Mouse (Mus musculus): ENCODE measurements around the gene Tmem242. TPM values are rescaled to one million over a fixed set of nuclear protein-coding genes. Genes with fewer than 3 reads are reported as not detected.

The Tmem242 gene
- 155 and 160 TPM in 2 replicates for polyA plus RNA-seq (2014; fragmentation: Nextera tagmentation; extraction: Ambion mirVana)

DNA sequence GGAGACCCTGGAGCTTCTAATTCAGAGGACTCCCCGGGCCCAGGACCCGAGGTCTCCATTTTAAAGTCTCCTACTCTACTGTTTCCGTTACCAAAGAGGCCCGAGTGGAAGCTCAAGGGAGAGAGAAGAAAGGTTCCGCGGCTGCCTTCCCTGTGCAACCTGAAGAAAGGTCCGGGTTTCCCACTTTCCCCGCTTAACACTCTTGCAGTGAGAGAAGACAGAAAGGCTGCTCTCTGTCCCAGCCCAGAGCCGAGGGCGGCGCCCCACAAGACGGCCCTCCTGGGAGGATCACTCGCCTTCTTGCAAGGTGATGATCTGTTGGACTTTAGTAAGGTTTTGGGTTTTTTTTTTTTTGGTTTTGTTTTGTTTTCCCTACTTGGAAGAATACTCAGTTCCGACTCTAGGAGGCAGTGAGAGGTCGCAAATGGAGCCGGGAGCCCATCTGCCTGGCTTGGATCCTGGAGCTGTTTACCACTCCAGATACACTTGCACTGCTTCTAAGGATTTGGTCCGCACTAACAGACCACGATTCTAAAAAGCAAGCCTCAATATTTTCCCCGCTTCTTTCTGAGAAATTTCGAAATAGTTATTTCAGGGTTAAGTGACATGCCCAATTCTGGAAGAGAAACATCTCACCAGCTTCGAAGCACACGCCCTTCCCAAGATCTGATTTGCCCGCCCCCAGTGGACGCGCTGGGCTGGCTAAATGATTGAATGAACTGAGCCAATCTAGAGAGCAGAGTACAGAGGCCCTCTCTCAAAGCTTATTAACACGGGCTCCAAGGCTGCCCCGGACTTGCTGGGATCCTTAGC is at the start of gene Tmem242:
TSS of gene Tmem242 (minus strand) at position 101 of the 813 bp plus-strand sequence.
- H3K4me1 ChIP-seq (ENCODE audit: control insufficient read depth, insufficient read depth, low read length) = no peaks in the 10 kb centered on the region
- DNase-seq (ENCODE audit: low spot score) = peak; percentile 93
- peak within 1 kb of the TSS; percentile 54 for H3K4me3 ChIP-seq (ENCODE audit: low read depth, low read length)
- H3K27ac ChIP-seq (replicated peaks; ENCODE audit: low read depth, low read length) = no peak within 1 kb of the TSS; the same call in 1 of the 2 replicates
- no peaks in the 10 kb centered on the region for H3K9me3 ChIP-seq (replicated peaks; ENCODE audit: control insufficient read depth, low read length)
- H3K9ac ChIP-seq (replicated peaks; ENCODE audit: low read length) = peak within 1 kb of the TSS; percentile 87
- under 1% methylated on average over 27 of the region's 27 CpGs for WGBS
- no peaks in the 10 kb centered on the region for H3K36me3 ChIP-seq (replicated peaks; ENCODE audit: control insufficient read depth, insufficient read depth, low read depth, low read length)
- H3K27me3 ChIP-seq (ENCODE audit: control insufficient read depth, insufficient read depth, low read length) = no peaks in the 10 kb centered on the region
- peak within 1 kb of the TSS; percentile 69 for H3K4me2 ChIP-seq (ENCODE audit: low read depth, low read length)
- peak; percentile 81 for ATAC-seq (replicated peaks; ENCODE audit: insufficient number of reproducible peaks, low FRiP score, low TSS enrichment, low read depth)

DNA sequence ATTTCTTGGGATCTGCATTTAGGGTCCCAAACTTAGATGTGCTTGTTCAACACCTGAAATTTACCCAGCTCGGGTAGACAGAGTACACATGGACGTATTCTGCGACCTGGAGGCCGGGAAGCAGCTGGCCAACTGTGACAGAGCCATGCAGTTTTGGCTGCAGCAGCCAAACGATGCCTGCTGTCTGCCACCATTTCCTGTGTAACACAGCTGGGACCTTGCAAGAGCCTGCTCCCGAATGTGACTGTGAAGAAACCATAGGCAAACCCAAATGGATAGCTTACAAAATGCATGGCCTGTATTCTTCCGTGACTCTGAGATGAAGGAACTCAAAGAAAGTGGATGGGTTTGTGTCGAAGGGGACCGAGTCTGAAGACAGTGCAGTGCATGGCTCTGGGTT is 48.1 kb upstream of the Tmem242 start:
- DNase-seq (ENCODE audit: low spot score) (no peak), ATAC-seq (replicated peaks; ENCODE audit: insufficient number of reproducible peaks, low FRiP score, low TSS enrichment, low read depth) (no peak)
- H3K27ac ChIP-seq (replicated peaks; ENCODE audit: low read depth, low read length) = no peak overlapping the region
- H3K9ac ChIP-seq (replicated peaks; ENCODE audit: low read length) = no peak overlapping the region
- H3K36me3 ChIP-seq (replicated peaks; ENCODE audit: control insufficient read depth, insufficient read depth, low read depth, low read length) = no peaks in the 10 kb centered on the region
- no peak overlapping the region for H3K4me2 ChIP-seq (ENCODE audit: low read depth, low read length)
- H3K27me3 ChIP-seq (ENCODE audit: control insufficient read depth, insufficient read depth, low read length) = no peaks in the 10 kb centered on the region; the same call in 1 of the 2 replicates
- no peaks in the 10 kb centered on the region for H3K4me1 ChIP-seq (ENCODE audit: control insufficient read depth, insufficient read depth, low read length)
- H3K9me3 ChIP-seq (replicated peaks; ENCODE audit: control insufficient read depth, low read length) = no peaks in the 10 kb centered on the region
- 57% methylated on average over 9 of the region's 9 CpGs for WGBS
- H3K4me3 ChIP-seq (ENCODE audit: low read depth, low read length) = no peak overlapping the region

DNA sequence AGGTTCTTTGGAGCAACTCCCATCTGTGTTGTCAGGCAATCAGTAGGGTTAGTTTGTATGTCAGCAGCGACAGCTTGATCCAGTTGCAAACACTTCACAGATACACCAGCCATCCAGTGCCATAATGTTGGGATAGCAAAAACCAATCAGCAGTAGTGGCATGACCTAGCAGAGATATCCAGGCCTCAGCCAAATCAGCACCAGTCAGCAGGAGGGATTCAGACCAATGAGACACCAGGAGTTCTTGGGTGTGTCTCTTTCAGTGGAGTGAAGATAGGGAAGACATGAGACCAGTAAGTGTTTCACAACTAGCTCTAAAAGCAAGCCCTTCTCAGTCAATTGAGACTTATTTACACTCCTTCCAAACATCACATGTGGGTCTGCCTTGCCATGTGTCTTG is 44.6 kb upstream of the Tmem242 start:
- Histone ChIP-seq H3K4me3 (ENCODE audit: low read depth, low read length) (no peak overlapping the region), H3K4me1 (ENCODE audit: control insufficient read depth, insufficient read depth, low read length) (no peaks in the 10 kb centered on the region), H3K9ac (replicated peaks; ENCODE audit: low read length) (no peak overlapping the region), H3K9me3 (replicated peaks; ENCODE audit: control insufficient read depth, low read length) (no peaks in the 10 kb centered on the region), H3K27ac (replicated peaks; ENCODE audit: low read depth, low read length) (no peak overlapping the region), H3K27me3 (ENCODE audit: control insufficient read depth, insufficient read depth, low read length) (no peaks in the 10 kb centered on the region), H3K4me2 (ENCODE audit: low read depth, low read length) (no peak overlapping the region), H3K36me3 (replicated peaks; ENCODE audit: control insufficient read depth, insufficient read depth, low read depth, low read length) (no peaks in the 10 kb centered on the region)
- 92% methylated on average over 1 of the region's 1 CpGs for WGBS
- ATAC-seq (replicated peaks; ENCODE audit: insufficient number of reproducible peaks, low FRiP score, low TSS enrichment, low read depth) (no peak), DNase-seq (ENCODE audit: low spot score) (no peak)

DNA sequence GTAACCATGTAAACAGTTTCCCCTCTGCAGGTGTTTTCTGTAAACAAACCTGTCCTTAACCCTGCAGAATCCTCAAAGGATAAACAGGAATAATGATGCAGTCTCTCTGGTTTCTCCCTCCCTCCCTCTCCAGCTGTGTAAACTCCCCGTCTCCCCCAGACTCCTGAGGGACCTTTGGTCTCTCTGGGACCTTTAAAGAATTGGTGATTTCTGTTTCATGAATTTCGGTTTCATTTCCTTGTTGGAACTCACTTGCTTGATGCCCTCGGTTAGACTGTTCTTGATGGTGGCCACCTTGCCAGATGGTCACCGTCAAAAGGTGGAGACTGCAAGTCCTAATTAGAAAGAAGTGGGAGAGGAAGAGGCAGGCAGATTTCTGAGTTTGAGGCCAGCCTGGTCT is 43.4 kb upstream of the Tmem242 start:
- Histone ChIP-seq H3K4me3 (ENCODE audit: low read depth, low read length) (no peak overlapping the region), H3K9ac (replicated peaks; ENCODE audit: low read length) (no peak overlapping the region), H3K4me1 (ENCODE audit: control insufficient read depth, insufficient read depth, low read length) (no peaks in the 10 kb centered on the region), H3K4me2 (ENCODE audit: low read depth, low read length) (no peak overlapping the region), H3K27ac (replicated peaks; ENCODE audit: low read depth, low read length) (no peak overlapping the region), H3K27me3 (ENCODE audit: control insufficient read depth, insufficient read depth, low read length) (no peaks in the 10 kb centered on the region), H3K9me3 (replicated peaks; ENCODE audit: control insufficient read depth, low read length) (no peaks in the 10 kb centered on the region), H3K36me3 (replicated peaks; ENCODE audit: control insufficient read depth, insufficient read depth, low read depth, low read length) (no peaks in the 10 kb centered on the region)
- ATAC-seq (replicated peaks; ENCODE audit: insufficient number of reproducible peaks, low FRiP score, low TSS enrichment, low read depth) (no peak), DNase-seq (ENCODE audit: low spot score) (no peak)
- WGBS = 62% methylated on average over 4 of the region's 4 CpGs

DNA sequence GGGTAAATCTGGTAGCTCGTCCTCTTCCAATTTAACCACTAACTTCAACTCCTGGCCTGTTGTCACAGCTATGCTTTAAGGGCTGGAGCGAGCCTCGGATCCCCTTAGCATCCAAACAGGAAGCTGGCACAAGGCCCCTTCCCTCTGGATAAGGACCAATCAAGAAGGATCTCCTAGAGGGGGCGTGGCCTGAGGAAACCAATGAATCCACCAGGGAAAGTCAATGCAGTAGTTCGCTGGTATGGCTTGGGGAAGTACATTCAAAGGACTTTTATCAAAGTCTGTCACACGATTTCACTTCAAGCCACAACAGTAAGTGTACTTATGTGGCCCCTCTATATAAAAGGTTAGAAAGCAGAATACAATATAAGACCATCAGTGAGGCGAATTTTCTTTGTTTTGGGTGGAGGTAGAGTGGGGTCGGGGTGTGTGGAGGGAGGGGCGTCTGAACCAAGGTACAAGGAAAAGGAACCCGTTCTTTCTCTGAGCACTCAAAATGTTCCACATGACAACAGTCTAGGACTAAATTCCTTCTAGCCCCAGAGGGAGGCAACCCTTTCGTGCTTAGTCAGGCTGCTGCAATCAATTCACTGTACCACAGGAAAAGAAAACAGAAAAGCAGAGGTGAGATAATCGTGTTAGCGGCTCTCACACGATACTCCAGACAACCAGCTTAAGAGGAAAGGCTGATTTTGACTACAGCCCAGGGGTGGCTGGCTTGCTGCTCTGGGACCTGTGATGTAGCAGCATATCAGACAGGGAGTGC is 36.1 kb upstream of the Tmem242 start:
- Histone ChIP-seq H3K9ac (replicated peaks; ENCODE audit: low read length) (no peak overlapping the region), H3K36me3 (replicated peaks; ENCODE audit: control insufficient read depth, insufficient read depth, low read depth, low read length) (no peaks in the 10 kb centered on the region), H3K4me3 (ENCODE audit: low read depth, low read length) (no peak overlapping the region), H3K9me3 (replicated peaks; ENCODE audit: control insufficient read depth, low read length) (no peaks in the 10 kb centered on the region), H3K27me3 (ENCODE audit: control insufficient read depth, insufficient read depth, low read length) (no peaks in the 10 kb centered on the region), H3K4me2 (ENCODE audit: low read depth, low read length) (no peak overlapping the region), H3K27ac (replicated peaks; ENCODE audit: low read depth, low read length) (no peak overlapping the region), H3K4me1 (ENCODE audit: control insufficient read depth, insufficient read depth, low read length) (no peaks in the 10 kb centered on the region)
- 61% methylated on average over 14 of the region's 14 CpGs for WGBS
- ATAC-seq (replicated peaks; ENCODE audit: insufficient number of reproducible peaks, low FRiP score, low TSS enrichment, low read depth) (no peak), DNase-seq (ENCODE audit: low spot score) (peak; percentile 22)

DNA sequence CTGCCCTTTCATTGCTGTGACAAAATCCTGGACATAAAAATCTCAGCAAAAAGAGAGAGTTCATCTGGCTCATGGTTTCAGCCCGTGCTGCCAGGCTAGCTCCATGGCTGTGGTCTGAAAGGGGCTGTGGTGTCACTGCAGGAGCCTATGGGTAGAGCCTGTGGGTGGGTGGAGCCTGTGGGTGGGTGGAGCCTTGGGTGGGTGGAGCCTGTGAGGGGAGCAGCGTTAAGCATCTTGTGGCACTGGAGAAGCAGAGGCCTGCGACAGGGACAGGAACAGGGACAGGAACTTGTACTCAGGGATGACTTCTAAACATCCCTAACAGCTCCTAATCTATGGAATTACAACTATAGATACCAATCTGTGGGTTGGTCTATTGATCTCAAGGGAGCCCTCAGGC is 32.2 kb upstream of the Tmem242 start:
- no peaks in the 10 kb centered on the region for H3K4me1 ChIP-seq (ENCODE audit: control insufficient read depth, insufficient read depth, low read length)

DNA sequence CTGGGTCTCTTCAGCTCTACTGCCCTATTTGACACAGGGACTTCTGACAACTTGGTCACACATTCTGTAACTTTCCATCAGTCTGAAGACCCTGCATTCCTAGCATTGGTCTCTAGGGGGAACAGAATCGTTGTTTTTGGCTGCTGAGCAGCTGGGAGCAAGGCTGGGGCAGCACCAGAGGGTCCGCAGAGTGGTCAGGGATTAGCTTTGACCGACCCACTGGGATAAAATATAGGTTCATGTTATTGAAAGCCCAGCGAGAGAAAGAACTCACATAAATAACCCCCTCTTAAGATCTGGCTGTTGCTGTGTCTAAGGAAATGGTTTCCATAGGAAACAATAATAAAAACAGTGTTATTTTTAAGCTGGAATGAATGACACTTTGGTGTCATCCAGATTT is 27.1 kb upstream of the Tmem242 start:
- ATAC-seq (replicated peaks; ENCODE audit: insufficient number of reproducible peaks, low FRiP score, low TSS enrichment, low read depth) = no peak
- Histone ChIP-seq H3K4me1 (ENCODE audit: control insufficient read depth, insufficient read depth, low read length) (no peaks in the 10 kb centered on the region), H3K9ac (replicated peaks; ENCODE audit: low read length) (no peak overlapping the region), H3K27ac (replicated peaks; ENCODE audit: low read depth, low read length) (no peak overlapping the region), H3K4me3 (ENCODE audit: low read depth, low read length) (no peak overlapping the region), H3K9me3 (replicated peaks; ENCODE audit: control insufficient read depth, low read length) (no peaks in the 10 kb centered on the region), H3K4me2 (ENCODE audit: low read depth, low read length) (no peak overlapping the region), H3K36me3 (replicated peaks; ENCODE audit: control insufficient read depth, insufficient read depth, low read depth, low read length) (no peaks in the 10 kb centered on the region), H3K27me3 (ENCODE audit: control insufficient read depth, insufficient read depth, low read length) (no peaks in the 10 kb centered on the region)
- WGBS = 53% methylated on average over 4 of the region's 4 CpGs
- no peak for DNase-seq (ENCODE audit: low spot score)

More for the DNA sequence above, 32.2 kb upstream of the Tmem242 start:
- DNase-seq (ENCODE audit: low spot score) (no peak), ATAC-seq (replicated peaks; ENCODE audit: insufficient number of reproducible peaks, low FRiP score, low TSS enrichment, low read depth) (no peak)
- Histone ChIP-seq H3K27me3 (ENCODE audit: control insufficient read depth, insufficient read depth, low read length) (no peaks in the 10 kb centered on the region), H3K9me3 (replicated peaks; ENCODE audit: control insufficient read depth, low read length) (no peaks in the 10 kb centered on the region), H3K9ac (replicated peaks; ENCODE audit: low read length) (no peak overlapping the region), H3K4me3 (ENCODE audit: low read depth, low read length) (no peak overlapping the region), H3K4me2 (ENCODE audit: low read depth, low read length) (no peak overlapping the region), H3K27ac (replicated peaks; ENCODE audit: low read depth, low read length) (no peak overlapping the region), H3K36me3 (replicated peaks; ENCODE audit: control insufficient read depth, insufficient read depth, low read depth, low read length) (no peaks in the 10 kb centered on the region)
- 37% methylated on average over 3 of the region's 3 CpGs for WGBS

DNA sequence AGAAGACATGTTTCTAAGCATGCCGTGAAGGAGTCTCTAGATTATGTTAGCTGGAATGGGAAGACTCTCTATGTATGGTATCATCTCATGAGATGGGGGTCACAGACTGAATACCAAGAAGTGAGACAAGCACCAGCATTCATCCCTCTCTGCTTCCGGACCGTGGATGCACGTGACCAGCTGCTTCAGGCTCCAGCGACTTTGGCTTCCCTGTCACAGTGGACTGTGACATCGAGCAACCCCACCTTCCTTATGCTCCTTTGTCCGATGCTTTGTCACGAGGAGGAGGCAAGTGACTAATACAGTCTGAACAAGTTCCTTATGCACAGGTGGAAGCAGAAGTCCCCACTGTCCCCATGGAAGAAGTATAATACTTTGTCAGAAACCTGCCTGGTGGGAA is 26.7 kb upstream of the Tmem242 start:
- no peak for ATAC-seq (replicated peaks; ENCODE audit: insufficient number of reproducible peaks, low FRiP score, low TSS enrichment, low read depth)
- DNase-seq (ENCODE audit: low spot score) = no peak
- Histone ChIP-seq H3K4me3 (ENCODE audit: low read depth, low read length) (no peak overlapping the region), H3K27me3 (ENCODE audit: control insufficient read depth, insufficient read depth, low read length) (no peaks in the 10 kb centered on the region), H3K9ac (replicated peaks; ENCODE audit: low read length) (no peak overlapping the region), H3K4me2 (ENCODE audit: low read depth, low read length) (no peak overlapping the region), H3K27ac (replicated peaks; ENCODE audit: low read depth, low read length) (no peak overlapping the region), H3K36me3 (replicated peaks; ENCODE audit: control insufficient read depth, insufficient read depth, low read depth, low read length) (no peaks in the 10 kb centered on the region), H3K4me1 (ENCODE audit: control insufficient read depth, insufficient read depth, low read length) (no peaks in the 10 kb centered on the region), H3K9me3 (replicated peaks; ENCODE audit: control insufficient read depth, low read length) (no peaks in the 10 kb centered on the region)
- WGBS = 89% methylated on average over 8 of the region's 8 CpGs
